Mouse (Mus musculus): ENCODE data around the gene Sumo2. TPM values are rescaled to one million over a fixed set of nuclear protein-coding genes. Genes with fewer than 3 reads are reported as not detected.
"Not testable (repeated sequence)": the region's sequence is repeated elsewhere in the genome, so short reads cannot be mapped to it uniquely, and the experiment has no call there.

Sumo2 gene
- total RNA-seq, 2 experiments from 2014 or later = 107 to 124 TPM

GRCm38 (mm10) chr11:115490441-115491355, 45.4 kb downstream of the Sumo2 start:
- intact Hi-C loops (cut with DNase I) = no loop called here
- DNase-seq = no peak

GRCm38 (mm10) chr11:115488551-115489104, 47.4 kb downstream of the Sumo2 start:
- no peak for DNase-seq
- intact Hi-C loops (cut with DNase I) = loop anchor here (5.0 kb wide), 2 partner anchors 124 to 229 kb away; partner anchors contain the start of gene Mif4gd

- intact Hi-C loops (cut with DNase I) = loop anchor here (2.0 to 5.0 kb wide), 3 partner anchors 54 to 232 kb away; partner anchors contain the start of gene Mif4gd
- DNase-seq = no peak
These were observed 50.9 kb downstream of the Sumo2 start for GRCm38 (mm10) chr11:115485155-115485554.

- DNase-seq = peak; percentile 41 to 82
- intact Hi-C loops (cut with DNase I) = loop anchor here (2.0 kb wide), 1 partner anchor 55 kb away; no protein-coding TSS in a partner anchor
These were observed 52.4 kb downstream of the Sumo2 start for GRCm38 (mm10) chr11:115483726-115484125.

- intact Hi-C loops (cut with DNase I) = no loop called here
- no peak for DNase-seq
These were observed 52.8 kb downstream of the Sumo2 start for GRCm38 (mm10) chr11:115483278-115483677.

GRCm38 (mm10) chr11:115481553-115482259, 54.4 kb downstream of the Sumo2 start:
- intact Hi-C loops (cut with DNase I) = no loop called here
- DNase-seq = no peak

- no peak for DNase-seq
- intact Hi-C loops (cut with DNase I) = no loop called here
These were observed 57.7 kb downstream of the Sumo2 start for GRCm38 (mm10) chr11:115478296-115478938.

- intact Hi-C loops (cut with DNase I); DNase-seq: not testable (repeated sequence)
These were observed 58.7 kb downstream of the Sumo2 start for GRCm38 (mm10) chr11:115477388-115477787.

- intact Hi-C loops (cut with DNase I); DNase-seq: not testable (repeated sequence)
These were observed 59.4 kb downstream of the Sumo2 start for GRCm38 (mm10) chr11:115476630-115477029.

GRCm38 (mm10) chr11:115475758-115476237, 60.3 kb downstream of the Sumo2 start:
- no peak for DNase-seq
- intact Hi-C loops (cut with DNase I) = no loop called here

GRCm38 (mm10) chr11:115475025-115475757, 60.9 kb downstream of the Sumo2 start, which contains the start of gene Armc7:
Gene Armc7 (plus strand): TSS chr11:115475667.
- intact Hi-C loops (cut with DNase I) = no loop called here
- peak; percentile 94 to 95 for DNase-seq

- intact Hi-C loops (cut with DNase I) = loop anchor here (1.0 kb wide), 1 partner anchor 45 kb away; no protein-coding TSS in a partner anchor
- DNase-seq = peak; percentile 89 to 96
These were observed 62.3 kb downstream of the Sumo2 start for GRCm38 (mm10) chr11:115473626-115474275.

Other genes starting within 250 kb of the Sumo2 start
- 1 to 10 TPM; 2.4 to 3.5 TPM for gene Fads6, start 238.6 kb downstream of the Sumo2 start, total RNA-seq (2021)
- gene Otop2, start 229.1 kb downstream of the Sumo2 start, total RNA-seq (2021) = not detected
- 1 to 10 TPM in 1 of 2 experiments, under 1 TPM in 1; 0.72 to 1.3 TPM for gene Ush1g, start 214.2 kb downstream of the Sumo2 start, total RNA-seq (2021)
- not detected for gene Otop3, start 201.5 kb downstream of the Sumo2 start, total RNA-seq (2021)
- 1 to 10 TPM; 2.0 TPM for gene Hid1, start 168.5 kb downstream of the Sumo2 start, total RNA-seq (2021)
- gene Cdr2l, start 154.4 kb downstream of the Sumo2 start, total RNA-seq (2021) = 1 to 10 TPM; 2.1 to 2.6 TPM
- gene Mrpl58, start 132.5 kb downstream of the Sumo2 start, total RNA-seq (2021) = 10 to 100 TPM; 86.7 to 98.5 TPM
- 100 to 1,000 TPM; 770 to 834 TPM for gene Atp5h, start 116.3 kb downstream of the Sumo2 start, total RNA-seq (2021)
- 10 to 100 TPM; 12.7 to 12.9 TPM for gene Kctd2, start 116.1 kb downstream of the Sumo2 start, total RNA-seq (2021)
- not detected for gene Trim80, start 95.7 kb downstream of the Sumo2 start, total RNA-seq (2021)
- under 1 TPM in 1 of 2 experiments, not detected in 1; 0.61 TPM for gene Slc16a5, start 73.8 kb downstream of the Sumo2 start, total RNA-seq (2021)
- 1 to 10 TPM in 1 of 2 experiments, under 1 TPM in 1; 0.89 to 1.2 TPM for gene Armc7, start 60.6 kb downstream of the Sumo2 start, total RNA-seq (2021)
- gene Nt5c, start 44.4 kb downstream of the Sumo2 start, total RNA-seq (2021) = 1 to 10 TPM; 6.5 to 9.2 TPM
- gene Jpt1, start 21.9 kb downstream of the Sumo2 start, total RNA-seq (2021) = 10 to 100 TPM; 34.6 to 48.3 TPM
- 10 to 100 TPM; 15.8 to 20.8 TPM for gene Nup85, start 28.2 kb upstream of the Sumo2 start, total RNA-seq (2021)
- 10 to 100 TPM; 66.8 to 72.4 TPM for gene Mrps7, start 67.6 kb upstream of the Sumo2 start, total RNA-seq (2021)
- gene Gga3, start 67.8 kb upstream of the Sumo2 start, total RNA-seq (2021) = 10 to 100 TPM; 12.5 to 13.0 TPM
- 10 to 100 TPM; 41.8 to 45.8 TPM for gene Mif4gd, start 76.7 kb upstream of the Sumo2 start, total RNA-seq (2021)
- gene Slc25a19, start 92.0 kb upstream of the Sumo2 start, total RNA-seq (2021) = 10 to 100 TPM; 44.4 to 46.8 TPM
- 10 to 100 TPM; 56.4 to 65.7 TPM for gene Grb2, start 172.3 kb upstream of the Sumo2 start, total RNA-seq (2021)
- 10 to 100 TPM; 73.1 to 79.5 TPM for gene Tmem94, start 229.2 kb upstream of the Sumo2 start, total RNA-seq (2021)

Data from gastrocnemius, postnatal 36 days (tissue).